Mouse (Mus musculus): Measurements from ENCODE around the gene Hps5. TPM values are rescaled to one million over a fixed set of nuclear protein-coding genes. Genes with fewer than 3 reads are reported as not detected.
A peak's percentile ranks its signal among the peaks of the same experiment; 100 is the strongest.

Gene Hps5
- 11.9 and 13.5 TPM in 2 replicates for polyA plus RNA-seq (2012; ENCODE audit: insufficient read depth, insufficient read length, missing spikeins)

- Histone ChIP-seq H3K4me3 (ENCODE audit: insufficient read depth, low read depth, low read length) (peak within 1 kb of the TSS; percentile 90), H3K4me1 (ENCODE audit: control insufficient read depth, insufficient read depth, insufficient read length, low read length) (peaks cover 6% of the 10 kb centered on the region; the same call in 1 of the 2 replicates), H3K27ac (replicated peaks; ENCODE audit: low read depth, low read length) (peak within 1 kb of the TSS; percentile 99)
These were observed at the start of gene Hps5, which contains the start of gene Gtf2h1 for GRCm38 (mm10) chr7:46795287-46796205. Gene Hps5 (minus strand): TSS chr7:46796064. Gene Gtf2h1 (plus strand): TSS chr7:46796103.

- Histone ChIP-seq H3K27ac (replicated peaks; ENCODE audit: low read depth, low read length) (peak overlapping the region; percentile 90), H3K4me1 (ENCODE audit: control insufficient read depth, insufficient read depth, insufficient read length, low read length) (peaks cover 10% of the 10 kb centered on the region), H3K4me3 (ENCODE audit: insufficient read depth, low read depth, low read length) (peak overlapping the region; percentile 85)
These were observed 49.5 kb upstream of the Hps5 start for GRCm38 (mm10) chr7:46845211-46845977.

- Histone ChIP-seq H3K4me3 (ENCODE audit: insufficient read depth, low read depth, low read length) (no peak overlapping the region), H3K27ac (replicated peaks; ENCODE audit: low read depth, low read length) (no peak overlapping the region), H3K4me1 (ENCODE audit: control insufficient read depth, insufficient read depth, insufficient read length, low read length) (peaks cover 16% of the 10 kb centered on the region; the same call in 1 of the 2 replicates)
These were observed 47.7 kb upstream of the Hps5 start for GRCm38 (mm10) chr7:46843576-46843975.

- Histone ChIP-seq H3K27ac (replicated peaks; ENCODE audit: low read depth, low read length) (no peak overlapping the region), H3K4me3 (ENCODE audit: insufficient read depth, low read depth, low read length) (no peak overlapping the region), H3K4me1 (ENCODE audit: control insufficient read depth, insufficient read depth, insufficient read length, low read length) (peaks cover 20% of the 10 kb centered on the region; the same call in 1 of the 2 replicates)
These were observed 46.4 kb upstream of the Hps5 start for GRCm38 (mm10) chr7:46842278-46842677.

GRCm38 (mm10) chr7:46840787-46841525, 45.1 kb upstream of the Hps5 start, which contains the start of gene Ldha:
Gene Ldha (plus strand): TSS chr7:46841475.
- Histone ChIP-seq H3K4me1 (ENCODE audit: control insufficient read depth, insufficient read depth, insufficient read length, low read length) (peaks cover 20% of the 10 kb centered on the region; the same call in 1 of the 2 replicates), H3K4me3 (ENCODE audit: insufficient read depth, low read depth, low read length) (no peak within 1 kb of the TSS), H3K27ac (replicated peaks; ENCODE audit: low read depth, low read length) (peak within 1 kb of the TSS; percentile 64; the same call in 1 of the 2 replicates)

- peak overlapping the region; percentile 64; the same call in 1 of the 2 replicates for H3K27ac ChIP-seq (replicated peaks; ENCODE audit: low read depth, low read length)
- H3K4me3 ChIP-seq (ENCODE audit: insufficient read depth, low read depth, low read length) = no peak overlapping the region
These were observed 44.5 kb upstream of the Hps5 start for GRCm38 (mm10) chr7:46840326-46840725.

GRCm38 (mm10) chr7:46839861-46840260, 44.0 kb upstream of the Hps5 start:
- Histone ChIP-seq H3K4me3 (ENCODE audit: insufficient read depth, low read depth, low read length) (no peak overlapping the region), H3K27ac (replicated peaks; ENCODE audit: low read depth, low read length) (peak overlapping the region; percentile 93), H3K4me1 (ENCODE audit: control insufficient read depth, insufficient read depth, insufficient read length, low read length) (peaks cover 16% of the 10 kb centered on the region; the same call in 1 of the 2 replicates)

More at GRCm38 (mm10) chr7:46840326-46840725, 44.5 kb upstream of the Hps5 start:
- peaks cover 20% of the 10 kb centered on the region; the same call in 1 of the 2 replicates for H3K4me1 ChIP-seq (ENCODE audit: control insufficient read depth, insufficient read depth, insufficient read length, low read length)

GRCm38 (mm10) chr7:46839446-46839845, 43.6 kb upstream of the Hps5 start:
- H3K4me3 ChIP-seq (ENCODE audit: insufficient read depth, low read depth, low read length) = 0 out of 2 replicates have a peak overlapping the region, but pooled peaks have one; percentile 5
- peaks cover 16% of the 10 kb centered on the region; the same call in 1 of the 2 replicates for H3K4me1 ChIP-seq (ENCODE audit: control insufficient read depth, insufficient read depth, insufficient read length, low read length)
- H3K27ac ChIP-seq (replicated peaks; ENCODE audit: low read depth, low read length) = peak overlapping the region; percentile 93

- H3K4me3 ChIP-seq (ENCODE audit: insufficient read depth, low read depth, low read length) = 0 out of 2 replicates have a peak overlapping the region, but pooled peaks have one; percentile 5
- H3K27ac ChIP-seq (replicated peaks; ENCODE audit: low read depth, low read length) = peak overlapping the region; percentile 93
- peaks cover 16% of the 10 kb centered on the region; the same call in 1 of the 2 replicates for H3K4me1 ChIP-seq (ENCODE audit: control insufficient read depth, insufficient read depth, insufficient read length, low read length)
These were observed 43.0 kb upstream of the Hps5 start for GRCm38 (mm10) chr7:46838891-46839302.

- H3K4me3 ChIP-seq (ENCODE audit: insufficient read depth, low read depth, low read length) = peak overlapping the region; percentile 27; the same call in 1 of the 2 replicates
- H3K27ac ChIP-seq (replicated peaks; ENCODE audit: low read depth, low read length) = peak overlapping the region; percentile 94
- peaks cover 18% of the 10 kb centered on the region; the same call in 1 of the 2 replicates for H3K4me1 ChIP-seq (ENCODE audit: control insufficient read depth, insufficient read depth, insufficient read length, low read length)
These were observed 42.3 kb upstream of the Hps5 start for GRCm38 (mm10) chr7:46838104-46838671.

- H3K27ac ChIP-seq (replicated peaks; ENCODE audit: low read depth, low read length) = peak overlapping the region; percentile 20; the same call in 1 of the 2 replicates
- no peak overlapping the region for H3K4me3 ChIP-seq (ENCODE audit: insufficient read depth, low read depth, low read length)
- peaks cover 18% of the 10 kb centered on the region; the same call in 1 of the 2 replicates for H3K4me1 ChIP-seq (ENCODE audit: control insufficient read depth, insufficient read depth, insufficient read length, low read length)
These were observed 41.2 kb upstream of the Hps5 start for GRCm38 (mm10) chr7:46837073-46837472.

- Histone ChIP-seq H3K27ac (replicated peaks; ENCODE audit: low read depth, low read length) (no peak overlapping the region), H3K4me3 (ENCODE audit: insufficient read depth, low read depth, low read length) (no peak overlapping the region), H3K4me1 (ENCODE audit: control insufficient read depth, insufficient read depth, insufficient read length, low read length) (peaks cover 18% of the 10 kb centered on the region; the same call in 1 of the 2 replicates)
These were observed 40.5 kb upstream of the Hps5 start for GRCm38 (mm10) chr7:46836357-46836756.

GRCm38 (mm10) chr7:46834994-46835610, 39.2 kb upstream of the Hps5 start:
- H3K4me1 ChIP-seq (ENCODE audit: control insufficient read depth, insufficient read depth, insufficient read length, low read length) = peaks cover 21% of the 10 kb centered on the region
- H3K27ac ChIP-seq (replicated peaks; ENCODE audit: low read depth, low read length) = no peak overlapping the region
- no peak overlapping the region for H3K4me3 ChIP-seq (ENCODE audit: insufficient read depth, low read depth, low read length)

Measured in brown adipose tissue, adult 24 weeks (tissue).